Mouse (Mus musculus) neutrophil, adult 59 days (primary cell): Measurements from ENCODE around the gene Vmn2r35. TPM values are rescaled to one million over a fixed set of nuclear protein-coding genes. Genes with fewer than 3 reads are reported as not detected.

Source experiments
- total RNA-seq, 2 experiments: library from RNA; stranded (reverse); gene quantifications; 1 replicate in 1 of 2; 2 replicates in 1 of 2; pipeline ENCODE4 v1.2.4; 2023

The Vmn2r35 gene
- total RNA-seq = not detected

GRCm38 (mm10) chr7:7819767-7820166, at the start of gene Vmn2r35:
Gene Vmn2r35 (minus strand): TSS chr7:7819867.

Other genes with a start within 250 kb of the Vmn2r35 start
- gene Vmn2r34, start 130.4 kb downstream of the Vmn2r35 start, total RNA-seq = not detected
- gene Vmn2r36, start 82.6 kb upstream of the Vmn2r35 start, total RNA-seq = not detected